Mouse (Mus musculus): Measurements from ENCODE around the gene Cd68.
A peak's percentile ranks its signal among the peaks of the same experiment; 100 is the strongest.
"Not testable (repeated sequence)": the region's sequence is repeated elsewhere in the genome, so short reads cannot be mapped to it uniquely, and the experiment has no call there.

Cd68 gene

GRCm38 (mm10) chr11:69665961-69666664 is at the start of gene Cd68:
Gene Cd68, minus strand, starts transcription at chr11:69666153.
- DNase-seq (ENCODE audit: low read depth, low spot score): peak; percentile 48

GRCm38 (mm10) chr11:69715482-69715881 is 49.5 kb upstream of the Cd68 start:
- peak; percentile 52 for DNase-seq (ENCODE audit: low read depth, low spot score)

GRCm38 (mm10) chr11:69714636-69715329 is 48.8 kb upstream of the Cd68 start:
- DNase-seq (ENCODE audit: low read depth, low spot score): peak; percentile 80

- no peak for DNase-seq (ENCODE audit: low read depth, low spot score)
These were observed 47.2 kb upstream of the Cd68 start for GRCm38 (mm10) chr11:69712954-69713672.

GRCm38 (mm10) chr11:69711082-69711481 is 45.1 kb upstream of the Cd68 start:
- no peak for DNase-seq (ENCODE audit: low read depth, low spot score)

- DNase-seq (ENCODE audit: low read depth, low spot score): no peak
These were observed 44.5 kb upstream of the Cd68 start for GRCm38 (mm10) chr11:69710470-69710869.

- no peak for DNase-seq (ENCODE audit: low read depth, low spot score)
These were observed 43.8 kb upstream of the Cd68 start for GRCm38 (mm10) chr11:69709554-69710446.

GRCm38 (mm10) chr11:69708614-69709265 is 42.8 kb upstream of the Cd68 start:
- no peak for DNase-seq (ENCODE audit: low read depth, low spot score)

- no peak for DNase-seq (ENCODE audit: low read depth, low spot score)
These were observed 42.0 kb upstream of the Cd68 start for GRCm38 (mm10) chr11:69707873-69708381.

GRCm38 (mm10) chr11:69707480-69707847 is 41.5 kb upstream of the Cd68 start:
- DNase-seq (ENCODE audit: low read depth, low spot score): no peak

GRCm38 (mm10) chr11:69706775-69707479 is 41.0 kb upstream of the Cd68 start:
- DNase-seq (ENCODE audit: low read depth, low spot score): no peak

- no peak for DNase-seq (ENCODE audit: low read depth, low spot score)
These were observed 38.7 kb upstream of the Cd68 start for GRCm38 (mm10) chr11:69704613-69705010.

GRCm38 (mm10) chr11:69703814-69704612 is 38.1 kb upstream of the Cd68 start:
- DNase-seq (ENCODE audit: low read depth, low spot score): no peak

- not testable (repeated sequence) for DNase-seq (ENCODE audit: low read depth, low spot score)
These were observed 37.4 kb upstream of the Cd68 start for GRCm38 (mm10) chr11:69703381-69703780.

- DNase-seq (ENCODE audit: low read depth, low spot score): not testable (repeated sequence)
These were observed 36.9 kb upstream of the Cd68 start for GRCm38 (mm10) chr11:69702886-69703285.

- no peak for DNase-seq (ENCODE audit: low read depth, low spot score)
These were observed 33.6 kb upstream of the Cd68 start for GRCm38 (mm10) chr11:69699595-69699994.

- DNase-seq (ENCODE audit: low read depth, low spot score): no peak
These were observed 32.6 kb upstream of the Cd68 start for GRCm38 (mm10) chr11:69698574-69698973.

GRCm38 (mm10) chr11:69697396-69697795 is 31.4 kb upstream of the Cd68 start:
- DNase-seq (ENCODE audit: low read depth, low spot score): no peak
